Mouse (Mus musculus) E14TG2a.4 (cell line): ENCODE measurements around the gene Idnk.

Source experiments
- CTCF ChIP-seq: conservative IDR thresholded peaks from 2 replicates; pipeline ENCODE4 v1.5.1; 2014; ENCODE audit warnings: low read length
- NANOG ChIP-seq: IDR thresholded peaks from 2 replicates; pipeline ENCODE4 v1.6.1; 2014; ENCODE audit warnings: borderline replicate concordance, low read length, mixed read lengths
- POU5F1 ChIP-seq: IDR thresholded peaks from 2 replicates; pipeline ENCODE4 v1.6.1; 2014; ENCODE audit warnings: low read length, borderline replicate concordance

DNA sequence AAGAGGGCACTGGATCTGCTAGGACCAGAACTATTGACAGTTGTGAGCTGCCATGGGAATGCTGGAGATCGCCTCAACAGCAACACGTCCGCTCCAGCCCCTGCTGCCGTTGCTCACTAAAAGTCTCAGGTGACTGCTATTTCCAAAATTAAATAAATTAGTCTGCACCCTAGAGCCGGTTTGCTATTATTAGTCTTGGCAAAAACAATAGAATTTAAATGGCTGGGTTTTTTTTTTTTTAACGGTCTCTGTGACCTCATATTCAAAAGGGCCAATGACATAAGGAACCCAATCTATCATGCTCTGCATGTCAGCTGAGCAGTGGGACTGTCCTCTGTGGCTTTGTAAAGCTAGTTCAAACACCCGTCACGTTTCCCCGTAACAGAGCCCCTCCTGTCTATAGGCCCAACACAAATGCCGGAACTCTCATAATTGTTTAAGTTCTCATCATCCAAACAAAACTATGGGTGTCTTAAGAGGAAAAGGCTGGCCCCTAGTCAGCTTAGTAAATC is 34.6 kb upstream of the Idnk start:
- TF ChIP-seq POU5F1 (no peak), CTCF (no peak), NANOG (no peak)
